Mouse (Mus musculus) liver, adult 2 months (tissue): ENCODE measurements around the gene Ltbp1.

Experiments used
- CTCF ChIP-seq: fragments of 200-500 bp; IDR thresholded peaks from 2 replicates; pipeline ENCODE4 v1.5.1; 2011; ENCODE audit warnings: low read depth, low read length, control low read depth
- POLR2A ChIP-seq: fragments of 200-500 bp; IDR thresholded peaks from 2 replicates; pipeline ENCODE4 v1.6.1; 2011; ENCODE audit warnings: low read length, control low read depth; ENCODE audit not compliant: insufficient read depth; ENCODE audit errors: extremely low read depth

GRCm38 (mm10) chr17:75015546-75015945 is 10.2 kb downstream of the Ltbp1 start:
- TF ChIP-seq CTCF (no peak), POLR2A (no peak)
